ENCODE assay signal across 8 mouse cellular contexts in genomic region chr13:42102980-42103379, GRCm38 (mm10). TPM values are rescaled to one million over a fixed set of nuclear protein-coding genes. Genes with fewer than 3 reads are reported as not detected.
A peak's percentile ranks its signal among the peaks of the same experiment; 100 is the strongest.
DNase-seq lines count a peak whose midpoint lies in the region; ATAC-seq lines count a peak whose summit lies in the region.

No protein-coding gene starts in this region.

- H3K27ac ChIP-seq in forebrain, embryonic 14.5 days (ENCODE audit: low read depth, low read length): peak overlapping the region; percentile 60; the same call in 1 of the 2 replicates
- no peak overlapping the region; the same call in 1 of the 2 replicates for H3K27ac ChIP-seq in liver, embryonic 15.5 days (replicated peaks)
- no peak overlapping the region for H3K27ac ChIP-seq in stomach, embryonic 15.5 days

- no peaks in the 10 kb centered on the region for H3K9me3 ChIP-seq in forebrain, embryonic 14.5 days (replicated peaks; ENCODE audit: control insufficient read depth, low read length)
- no peaks in the 10 kb centered on the region for H3K9me3 ChIP-seq in liver, embryonic 15.5 days (replicated peaks)
- H3K9me3 ChIP-seq in stomach, embryonic 15.5 days: no peaks in the 10 kb centered on the region

- H3K36me3 ChIP-seq in forebrain, embryonic 14.5 days (ENCODE audit: control insufficient read depth, insufficient read depth, low read length): no peaks in the 10 kb centered on the region
- H3K36me3 ChIP-seq in liver, embryonic 15.5 days (replicated peaks): 0 out of 2 replicates have a peak, but pooled peaks cover 3% of the 10 kb centered on the region
- H3K36me3 ChIP-seq in stomach, embryonic 15.5 days: no peaks in the 10 kb centered on the region

- intact Hi-C loops in heart, postnatal 25 days (cut with DNase I): loop anchor here (5.0 kb wide), 2 partner anchors 51 to 199 kb away; partner anchors contain the start of genes Edn1 and Hivep1

- peak; percentile 90 for DNase-seq in CD4-positive, CD25-positive, alpha-beta regulatory T cell, adult 2 months (ENCODE audit: low read depth, low spot score)
- DNase-seq in forebrain, embryonic 14.5 days (ENCODE audit: low spot score): peak; percentile 87
- DNase-seq in heart, postnatal 25 days (ENCODE audit: low spot score): peak; percentile 57
- peak; percentile 50 for DNase-seq in large intestine, adult 2 months (ENCODE audit: low read depth, low spot score)
- peak; percentile 54 for DNase-seq in neural tube, embryonic 10.5 days (ENCODE audit: extremely low spot score, low spot score)

- 0 out of 2 replicates have a peak overlapping the region, but pooled peaks have one; percentile 2 for H3K4me3 ChIP-seq in forebrain, embryonic 14.5 days (ENCODE audit: low read depth, low read length)
- no peak overlapping the region for H3K4me3 ChIP-seq in liver, embryonic 15.5 days (replicated peaks)
- no peak overlapping the region for H3K4me3 ChIP-seq in stomach, embryonic 15.5 days (replicated peaks)

- peak overlapping the region; percentile 41 for H3K4me2 ChIP-seq in forebrain, embryonic 14.5 days (ENCODE audit: low read length)
- H3K4me2 ChIP-seq in liver, embryonic 15.5 days: peak overlapping the region; percentile 54
- H3K4me2 ChIP-seq in stomach, embryonic 15.5 days: peak overlapping the region; percentile 27; the same call in 1 of the 2 replicates

- 13% methylated on average over 8 of the region's 8 CpGs for WGBS in forebrain, embryonic 14.5 days
- 10% methylated on average over 8 of the region's 8 CpGs for WGBS in large intestine, adult 2 months
- 15% methylated on average over 8 of the region's 8 CpGs for whole genome bisulfite sequencing in liver, embryonic 15.5 days (ENCODE audit: insufficient replicate concordance)
- WGBS in stomach, embryonic 15.5 days: 26% methylated on average over 8 of the region's 8 CpGs

- H3K27me3 ChIP-seq in forebrain, embryonic 14.5 days (replicated peaks; ENCODE audit: control insufficient read depth, insufficient read depth, low read length): no peaks in the 10 kb centered on the region
- no peaks in the 10 kb centered on the region for H3K27me3 ChIP-seq in liver, embryonic 15.5 days
- H3K27me3 ChIP-seq in stomach, embryonic 15.5 days (replicated peaks): no peaks in the 10 kb centered on the region

- peak overlapping the region; percentile 29; the same call in 1 of the 2 replicates for H3K9ac ChIP-seq in forebrain, embryonic 14.5 days (ENCODE audit: low read length)
- no peak overlapping the region; the same call in 1 of the 2 replicates for H3K9ac ChIP-seq in liver, embryonic 15.5 days
- no peak overlapping the region for H3K9ac ChIP-seq in stomach, embryonic 15.5 days

- H3K4me1 ChIP-seq in forebrain, embryonic 14.5 days (ENCODE audit: control insufficient read depth, insufficient read depth, low read length): peaks cover 24% of the 10 kb centered on the region
- H3K4me1 ChIP-seq in liver, embryonic 15.5 days (replicated peaks): peaks cover 34% of the 10 kb centered on the region
- peaks cover 12% of the 10 kb centered on the region; the same call in 1 of the 2 replicates for H3K4me1 ChIP-seq in stomach, embryonic 15.5 days

- peak; percentile 94 for ATAC-seq in cerebellum, adult (ENCODE audit: insufficient number of reproducible peaks, low FRiP score, low TSS enrichment)
- ATAC-seq in forebrain, embryonic 14.5 days: peak; percentile 95
- ATAC-seq in liver, embryonic 15.5 days (ENCODE audit: insufficient read depth): peak; percentile 54; the same call in 1 of the 2 replicates
- peak; percentile 82; the same call in 1 of the 2 replicates for ATAC-seq in stomach, embryonic 15.5 days (ENCODE audit: insufficient read depth, low FRiP score, low read depth)

RNA-seq across cellular contexts. Expression of gene Hivep1, which starts 51.2 kb away (rescaled TPM):
- polyA plus RNA-seq in forebrain, embryonic 14.5 days (2014; fragmentation: Nextera tagmentation; extraction: Ambion mirVana): 12.0 and 16.0 TPM in 2 replicates
- total RNA-seq in heart, postnatal 25 days (2021): 10 to 100 TPM; 23.9 to 26.5 TPM
- polyA plus RNA-seq in large intestine, adult 2 months (2012; rRNA removed): 12.4 and 17.9 TPM in 2 replicates
- polyA plus RNA-seq in liver, embryonic 15.5 days (2015; fragmentation: Nextera tagmentation; extraction: Ambion mirVana): 2.0 and 2.8 TPM in 2 replicates
- 9.4 and 11.1 TPM in 2 replicates for polyA plus RNA-seq in stomach, embryonic 15.5 days (2015; fragmentation: Nextera tagmentation; extraction: Ambion mirVana)
